Mouse (Mus musculus) right cerebral cortex, adult 2 months (tissue): ENCODE data around the gene Olfr1045.
"Not testable (repeated sequence)": the region's sequence is repeated elsewhere in the genome, so short reads cannot be mapped to it uniquely, and the experiment has no call there.

ENCODE experiments used
- DNase-seq, 2 experiments: peaks; one replicate each; pipeline ENCODE4 v3.0.0; 2021 to 2022; ENCODE audit warnings: low spot score in 2 of 2

The Olfr1045 gene

GRCm38 (mm10) chr2:86202909-86203308 lies at the start of gene Olfr1045:
TSS of gene Olfr1045 (minus strand) at chr2:86203009.
- DNase-seq: no peak

GRCm38 (mm10) chr2:86240189-86240588 lies 37.4 kb upstream of the Olfr1045 start, which contains the start of gene Olfr1048:
TSS of gene Olfr1048 (minus strand) at chr2:86240289.
- DNase-seq: no peak

GRCm38 (mm10) chr2:86231301-86231700 lies 28.5 kb upstream of the Olfr1045 start, which contains the start of gene Olfr1047:
TSS of gene Olfr1047 (minus strand) at chr2:86231401.
- DNase-seq: no peak

- no peak for DNase-seq
Measured at GRCm38 (mm10) chr2:86219214-86219613, 16.4 kb upstream of the Olfr1045 start, which contains the start of gene Olfr1046. TSS of gene Olfr1046 (minus strand) at chr2:86219314.

GRCm38 (mm10) chr2:86195863-86196262 lies 6.9 kb downstream of the Olfr1045 start:
- no peak for DNase-seq

- DNase-seq: no peak
Measured at GRCm38 (mm10) chr2:86185583-86185982, 17.2 kb downstream of the Olfr1045 start, which contains the start of gene Olfr52. TSS of gene Olfr52 (minus strand) at chr2:86185683.

- DNase-seq: no peak
Measured at GRCm38 (mm10) chr2:86179950-86180349, 22.9 kb downstream of the Olfr1045 start.

- no peak for DNase-seq
Measured at GRCm38 (mm10) chr2:86177720-86178119, 25.1 kb downstream of the Olfr1045 start, which contains the start of gene Olfr1044. TSS of gene Olfr1044 (minus strand) at chr2:86177820.

- DNase-seq: not testable (repeated sequence)
Measured at GRCm38 (mm10) chr2:86175422-86175821, 27.4 kb downstream of the Olfr1045 start.

GRCm38 (mm10) chr2:86167422-86167821 lies 35.4 kb downstream of the Olfr1045 start, which contains the start of gene Olfr1043:
TSS of gene Olfr1043 (minus strand) at chr2:86167522.
- DNase-seq: no peak

- no peak for DNase-seq
Measured at GRCm38 (mm10) chr2:86161738-86162137, 41.1 kb downstream of the Olfr1045 start, which contains the start of gene Olfr1042. TSS of gene Olfr1042 (minus strand) at chr2:86161838.

GRCm38 (mm10) chr2:86146632-86147031 lies 56.2 kb downstream of the Olfr1045 start, which contains the start of gene Olfr1040:
TSS of gene Olfr1040 (minus strand) at chr2:86146732.
- DNase-seq: no peak
